Mouse (Mus musculus): ENCODE data around the gene Gramd2. TPM values are rescaled to one million over a fixed set of nuclear protein-coding genes. Genes with fewer than 3 reads are reported as not detected.
A peak's percentile ranks its signal among the peaks of the same experiment; 100 is the strongest.

The Gramd2 gene
- polyA plus RNA-seq (2016; fragmentation: Nextera tagmentation; extraction: Ambion mirVana) = 0.65 and 0.69 TPM in 2 replicates

GRCm38 (mm10) chr9:59679678-59680533 is at the start of gene Gramd2:
Gramd2 (plus strand) TSS chr9:59680144.
- H3K27ac ChIP-seq = no peak within 1 kb of the TSS
- 1% methylated on average over 46 of the region's 47 CpGs for WGBS
- no peaks in the 10 kb centered on the region for H3K9me3 ChIP-seq

GRCm38 (mm10) chr9:59638372-59638771 is 41.6 kb upstream of the Gramd2 start:
- 81% methylated on average over 1 of the region's 1 CpGs for WGBS
- H3K4me1 ChIP-seq = no peaks in the 10 kb centered on the region
- peaks cover 60% of the 10 kb centered on the region for H3K36me3 ChIP-seq

More at GRCm38 (mm10) chr9:59679678-59680533, at the start of gene Gramd2:
- no peaks in the 10 kb centered on the region; the same call in 1 of the 2 replicates for H3K4me1 ChIP-seq
- H3K36me3 ChIP-seq = peaks cover 45% of the 10 kb centered on the region
- ATAC-seq (ENCODE audit: insufficient number of reproducible peaks, insufficient read depth, low FRiP score, low TSS enrichment) = peak; percentile 91
- H3K9ac ChIP-seq = peak within 1 kb of the TSS; percentile 41; the same call in 1 of the 2 replicates
- peaks cover 15% of the 10 kb centered on the region for H3K27me3 ChIP-seq
- peak within 1 kb of the TSS; percentile 77 for H3K4me2 ChIP-seq (replicated peaks)
- H3K4me3 ChIP-seq = peak within 1 kb of the TSS; percentile 40

DNA sequence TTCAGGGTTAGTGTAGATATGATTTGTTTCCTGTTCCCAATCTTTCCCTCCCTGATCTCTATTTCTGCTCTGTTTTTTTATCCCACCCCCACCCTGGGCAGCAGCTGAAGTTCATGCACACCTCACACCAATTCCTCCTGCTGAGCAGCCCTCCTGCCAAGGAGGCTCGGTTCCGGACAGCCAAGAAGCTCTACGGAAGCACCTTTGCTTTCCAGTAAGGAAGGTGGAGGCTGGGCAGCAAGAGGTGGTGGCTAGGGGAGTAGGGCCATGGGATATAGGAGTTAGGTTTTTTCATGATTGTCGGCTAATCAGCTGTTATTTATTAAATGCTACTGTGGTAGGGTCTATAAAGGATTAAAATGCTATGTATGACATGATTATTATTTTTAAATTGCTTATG is 40.0 kb upstream of the Gramd2 start:
- no peaks in the 10 kb centered on the region for H3K4me1 ChIP-seq
- H3K9me3 ChIP-seq = no peaks in the 10 kb centered on the region
- no peak overlapping the region for H3K4me2 ChIP-seq (replicated peaks)
- H3K27me3 ChIP-seq = no peaks in the 10 kb centered on the region
- no peak overlapping the region for H3K9ac ChIP-seq
- WGBS = 91% methylated on average over 4 of the region's 4 CpGs
- no peak overlapping the region for H3K27ac ChIP-seq
- no peak overlapping the region for H3K4me3 ChIP-seq
- H3K36me3 ChIP-seq = peaks cover 49% of the 10 kb centered on the region
- ATAC-seq (ENCODE audit: insufficient number of reproducible peaks, insufficient read depth, low FRiP score, low TSS enrichment) = no peak

More at GRCm38 (mm10) chr9:59638372-59638771, 41.6 kb upstream of the Gramd2 start:
- Histone ChIP-seq H3K9ac (no peak overlapping the region), H3K27me3 (no peaks in the 10 kb centered on the region), H3K9me3 (no peaks in the 10 kb centered on the region), H3K4me3 (no peak overlapping the region), H3K27ac (0 out of 2 replicates have a peak overlapping the region, but pooled peaks have one; percentile 30), H3K4me2 (replicated peaks) (no peak overlapping the region)
- no peak for ATAC-seq (ENCODE audit: insufficient number of reproducible peaks, insufficient read depth, low FRiP score, low TSS enrichment)

- H3K27me3 ChIP-seq = no peaks in the 10 kb centered on the region
- ATAC-seq (ENCODE audit: insufficient number of reproducible peaks, insufficient read depth, low FRiP score, low TSS enrichment) = no peak
- H3K4me1 ChIP-seq = no peaks in the 10 kb centered on the region
- H3K9me3 ChIP-seq = no peaks in the 10 kb centered on the region
- no peak overlapping the region for H3K9ac ChIP-seq
- no peak overlapping the region for H3K27ac ChIP-seq
- WGBS = 85% methylated on average over 2 of the region's 2 CpGs
- H3K4me2 ChIP-seq (replicated peaks) = no peak overlapping the region
- peaks cover 36% of the 10 kb centered on the region for H3K36me3 ChIP-seq
- no peak overlapping the region for H3K4me3 ChIP-seq
These were observed 38.6 kb upstream of the Gramd2 start for GRCm38 (mm10) chr9:59641320-59641719.

- 95% methylated on average over 4 of the region's 4 CpGs for WGBS
- Histone ChIP-seq H3K36me3 (peaks cover 30% of the 10 kb centered on the region), H3K4me3 (no peak overlapping the region), H3K9ac (no peak overlapping the region), H3K9me3 (no peaks in the 10 kb centered on the region), H3K27me3 (no peaks in the 10 kb centered on the region), H3K4me1 (no peaks in the 10 kb centered on the region), H3K4me2 (replicated peaks) (no peak overlapping the region), H3K27ac (no peak overlapping the region)
- ATAC-seq (ENCODE audit: insufficient number of reproducible peaks, insufficient read depth, low FRiP score, low TSS enrichment) = no peak
These were observed 30.0 kb upstream of the Gramd2 start for GRCm38 (mm10) chr9:59649911-59650310.

GRCm38 (mm10) chr9:59653371-59653770 is 26.6 kb upstream of the Gramd2 start:
- Histone ChIP-seq H3K9me3 (no peaks in the 10 kb centered on the region), H3K9ac (no peak overlapping the region), H3K27me3 (no peaks in the 10 kb centered on the region), H3K36me3 (peaks cover 29% of the 10 kb centered on the region), H3K4me2 (replicated peaks) (no peak overlapping the region), H3K27ac (no peak overlapping the region), H3K4me3 (no peak overlapping the region), H3K4me1 (peaks cover 8% of the 10 kb centered on the region)
- no peak for ATAC-seq (ENCODE audit: insufficient number of reproducible peaks, insufficient read depth, low FRiP score, low TSS enrichment)
- WGBS = 33% methylated on average over 3 of the region's 3 CpGs

GRCm38 (mm10) chr9:59654450-59654983 is 25.4 kb upstream of the Gramd2 start:
- H3K36me3 ChIP-seq = peaks cover 18% of the 10 kb centered on the region
- no peak overlapping the region for H3K9ac ChIP-seq
- H3K4me2 ChIP-seq (replicated peaks) = no peak overlapping the region
- WGBS = 80% methylated on average over 2 of the region's 2 CpGs
- H3K4me3 ChIP-seq = no peak overlapping the region
- ATAC-seq (ENCODE audit: insufficient number of reproducible peaks, insufficient read depth, low FRiP score, low TSS enrichment) = no peak
- H3K9me3 ChIP-seq = no peaks in the 10 kb centered on the region
- H3K4me1 ChIP-seq = peaks cover 18% of the 10 kb centered on the region
- no peak overlapping the region for H3K27ac ChIP-seq
- no peaks in the 10 kb centered on the region for H3K27me3 ChIP-seq

DNA sequence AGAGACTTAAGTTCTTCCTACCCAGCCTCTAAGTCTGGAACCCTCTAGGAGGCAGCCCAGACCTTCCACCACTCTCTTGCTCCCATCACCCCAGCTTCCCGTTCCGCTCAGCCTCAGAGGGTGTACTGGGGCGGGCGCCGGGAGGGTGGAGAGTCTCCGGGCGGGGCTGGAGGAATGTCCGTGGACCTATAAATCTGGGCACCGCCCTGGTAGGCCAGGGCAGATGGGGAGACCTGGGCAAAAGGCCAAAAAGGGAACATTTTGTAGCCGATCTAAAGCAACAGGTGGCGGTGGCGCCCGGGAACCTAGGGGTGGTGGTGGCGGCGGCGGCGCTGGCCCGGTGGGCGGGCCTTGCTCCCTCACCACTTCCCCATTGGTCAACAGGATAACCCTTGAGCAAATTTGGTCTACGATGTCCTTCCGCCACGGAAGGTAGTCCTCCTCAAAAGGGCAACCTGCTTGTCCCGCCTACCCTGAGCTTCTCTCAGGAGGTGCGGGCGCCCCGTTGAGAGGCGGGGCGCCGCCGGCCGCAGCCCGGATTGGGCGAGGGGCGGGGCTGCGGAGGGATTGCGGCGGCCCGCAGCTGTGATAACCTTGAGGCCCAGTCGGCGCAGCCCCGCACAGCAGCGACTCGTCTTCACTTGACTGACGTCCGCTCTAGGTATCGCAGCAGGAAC is 23.8 kb upstream of the Gramd2 start, which contains the start of gene Pkm:
Pkm (plus strand) TSS at position 411 of the 677 bp plus-strand sequence.
- Histone ChIP-seq H3K4me3 (peak within 1 kb of the TSS; percentile 75), H3K27ac (peak within 1 kb of the TSS; percentile 97)
- under 1% methylated on average over 46 of the region's 46 CpGs for WGBS

DNA sequence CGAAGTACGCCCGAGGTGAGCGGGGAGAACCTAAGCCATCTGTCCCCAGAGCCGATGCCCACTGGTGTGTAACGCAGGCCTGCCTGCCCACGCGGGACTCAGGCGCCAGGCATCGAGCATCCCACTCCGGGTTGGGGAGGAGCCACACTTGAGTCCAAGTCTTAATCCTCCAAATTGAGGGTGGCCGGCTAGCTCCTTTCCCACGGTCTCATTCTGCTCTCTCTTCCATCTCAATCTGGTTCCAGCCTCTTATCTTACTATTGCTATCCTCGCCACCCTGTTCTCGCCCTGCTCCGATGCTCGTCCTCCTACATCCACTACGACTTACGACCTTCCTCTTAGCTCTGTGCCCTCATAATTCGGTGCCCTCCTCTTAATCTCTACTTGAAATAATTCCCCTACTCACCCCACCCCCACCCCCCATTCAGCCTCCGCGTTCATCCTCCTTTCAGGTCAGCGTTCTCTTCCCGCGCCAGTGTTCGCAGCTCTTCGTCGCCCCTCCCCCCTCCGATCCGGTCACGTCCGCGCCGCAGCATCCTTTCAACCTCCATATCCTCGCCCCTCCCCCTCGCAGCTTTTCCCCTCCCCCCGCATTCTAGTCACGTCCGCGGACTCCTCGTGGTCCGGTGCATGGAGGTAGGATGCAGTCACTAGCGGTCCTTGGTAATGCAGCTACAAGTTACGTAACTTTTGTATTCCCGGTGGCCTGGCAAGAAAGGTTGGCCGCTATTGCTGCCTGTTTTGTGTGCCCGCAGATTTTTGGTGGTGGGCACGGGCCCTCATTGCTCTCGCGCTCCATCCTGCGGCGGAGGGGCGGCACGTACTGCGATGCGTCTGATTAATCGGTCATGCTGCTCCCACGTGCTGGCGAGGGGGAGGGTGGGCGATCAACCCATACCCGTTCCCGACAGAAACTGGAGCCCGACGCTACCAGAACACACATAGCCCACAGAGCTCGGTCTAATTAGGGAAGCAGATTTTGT is 23.0 kb upstream of the Gramd2 start:
- H3K27me3 ChIP-seq = no peaks in the 10 kb centered on the region
- no peaks in the 10 kb centered on the region for H3K9me3 ChIP-seq
- WGBS = under 1% methylated on average over 65 of the region's 65 CpGs
- peak overlapping the region; percentile 75 for H3K4me3 ChIP-seq
- 0 out of 2 replicates have a peak, but pooled peaks have one; percentile 25 for ATAC-seq (ENCODE audit: insufficient number of reproducible peaks, insufficient read depth, low FRiP score, low TSS enrichment)
- H3K27ac ChIP-seq = peak overlapping the region; percentile 97
- peak overlapping the region; percentile 81 for H3K9ac ChIP-seq
- H3K4me2 ChIP-seq (replicated peaks) = peak overlapping the region; percentile 85
- H3K4me1 ChIP-seq = peaks cover 40% of the 10 kb centered on the region
- H3K36me3 ChIP-seq = peaks cover 21% of the 10 kb centered on the region

More for the DNA sequence above, 23.8 kb upstream of the Gramd2 start, which contains the start of gene Pkm:
- Histone ChIP-seq H3K4me1 (peaks cover 34% of the 10 kb centered on the region), H3K27me3 (no peaks in the 10 kb centered on the region), H3K9me3 (no peaks in the 10 kb centered on the region), H3K36me3 (peaks cover 22% of the 10 kb centered on the region), H3K9ac (peak within 1 kb of the TSS; percentile 81), H3K4me2 (replicated peaks) (peak within 1 kb of the TSS; percentile 85)
- ATAC-seq (ENCODE audit: insufficient number of reproducible peaks, insufficient read depth, low FRiP score, low TSS enrichment) = peak; percentile 88

GRCm38 (mm10) chr9:59658146-59658545 is 21.8 kb upstream of the Gramd2 start:
- Histone ChIP-seq H3K4me2 (replicated peaks) (peak overlapping the region; percentile 85), H3K27me3 (no peaks in the 10 kb centered on the region), H3K36me3 (peaks cover 25% of the 10 kb centered on the region), H3K4me3 (peak overlapping the region; percentile 75), H3K9me3 (no peaks in the 10 kb centered on the region), H3K27ac (peak overlapping the region; percentile 97; the same call in 1 of the 2 replicates), H3K9ac (peak overlapping the region; percentile 81), H3K4me1 (peaks cover 42% of the 10 kb centered on the region)
- 5% methylated on average over 4 of the region's 4 CpGs for WGBS
- ATAC-seq (ENCODE audit: insufficient number of reproducible peaks, insufficient read depth, low FRiP score, low TSS enrichment) = no peak

Data from embryonic facial prominence, embryonic 12.5 days (tissue).